Mouse (Mus musculus) megakaryocyte, adult 5-6 weeks (primary cell): ENCODE data around the gene Gcnt1. TPM values are rescaled to one million over a fixed set of nuclear protein-coding genes. Genes with fewer than 3 reads are reported as not detected.

Experiments used
- ATAC-seq: 2 replicates; pipeline ENCODE4 v1.8.0; 2016; ENCODE audit warnings: mild to moderate bottlenecking, inconsistent platforms; ENCODE audit not compliant: poor library complexity, severe bottlenecking
- total RNA-seq, 2 experiments: library from RNA; stranded (forward) in 1 of 2; stranded (reverse) in 1 of 2; fragments of 153-499, 151-499 nt in 1 of 2; fragments of 221-1000, 200-1000 nt in 1 of 2; gene quantifications; 2 replicates each; pipeline versions ENCODE4 v1.2.3 to v1.2.4; 2015 to 2017

Gcnt1 gene
- total RNA-seq, 2 experiments from 2014 or later = 46.8 to 51.0 TPM

GRCm38 (mm10) chr19:17328916-17329315 lies 43.7 kb downstream of the Gcnt1 start:
- ATAC-seq = no peak

DNA sequence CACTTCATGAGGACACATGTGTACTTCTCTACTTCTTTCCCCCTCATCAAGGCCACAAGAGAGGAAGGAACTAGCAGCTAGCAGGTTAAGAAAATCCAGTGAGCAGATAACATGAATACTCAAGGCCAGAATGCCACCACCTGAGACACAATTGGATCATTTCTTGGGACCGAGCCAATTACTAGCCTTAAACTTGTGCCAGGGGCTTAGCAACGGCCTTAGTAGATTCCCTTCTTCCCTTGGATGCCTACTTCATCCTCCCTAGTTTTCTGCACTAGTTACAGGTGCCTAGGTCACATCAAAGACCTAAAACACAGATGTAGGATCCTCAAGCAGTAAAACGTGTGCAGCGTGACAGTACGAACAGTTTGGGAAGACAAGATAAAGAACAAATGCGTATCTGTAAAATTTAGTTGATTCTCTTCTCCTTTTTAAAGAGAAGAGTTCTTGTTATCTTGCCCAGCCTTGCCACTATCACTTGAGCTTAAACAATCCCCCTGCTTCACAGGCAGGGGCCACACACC lies 44.7 kb downstream of the Gcnt1 start:
- ATAC-seq = no peak

DNA sequence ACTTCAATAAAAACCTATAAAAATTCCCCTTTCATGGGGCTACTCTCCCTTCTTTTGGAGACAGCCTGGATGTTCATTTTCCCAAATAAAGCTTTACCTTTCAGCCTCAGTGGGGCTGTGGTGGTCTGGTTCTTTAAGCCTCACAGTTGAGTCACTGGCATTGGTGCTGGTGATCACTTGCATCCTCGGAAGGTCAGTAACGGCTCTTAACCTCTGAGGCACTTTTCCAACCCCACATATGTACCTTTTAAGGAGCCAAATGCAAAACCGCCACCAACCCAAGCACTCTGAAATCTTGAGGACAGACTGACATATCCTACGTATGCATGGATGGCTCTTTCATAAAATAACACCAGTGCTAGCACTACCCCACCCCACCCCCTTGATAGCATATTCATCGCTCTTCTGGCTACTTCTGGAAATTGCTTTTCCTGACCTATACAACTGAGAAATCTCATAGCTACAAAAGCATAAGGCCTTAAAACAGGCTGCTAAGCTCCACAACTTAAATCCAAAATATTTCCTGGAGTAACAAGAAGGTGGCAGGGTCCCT lies 48.9 kb downstream of the Gcnt1 start:
- ATAC-seq = no peak

DNA sequence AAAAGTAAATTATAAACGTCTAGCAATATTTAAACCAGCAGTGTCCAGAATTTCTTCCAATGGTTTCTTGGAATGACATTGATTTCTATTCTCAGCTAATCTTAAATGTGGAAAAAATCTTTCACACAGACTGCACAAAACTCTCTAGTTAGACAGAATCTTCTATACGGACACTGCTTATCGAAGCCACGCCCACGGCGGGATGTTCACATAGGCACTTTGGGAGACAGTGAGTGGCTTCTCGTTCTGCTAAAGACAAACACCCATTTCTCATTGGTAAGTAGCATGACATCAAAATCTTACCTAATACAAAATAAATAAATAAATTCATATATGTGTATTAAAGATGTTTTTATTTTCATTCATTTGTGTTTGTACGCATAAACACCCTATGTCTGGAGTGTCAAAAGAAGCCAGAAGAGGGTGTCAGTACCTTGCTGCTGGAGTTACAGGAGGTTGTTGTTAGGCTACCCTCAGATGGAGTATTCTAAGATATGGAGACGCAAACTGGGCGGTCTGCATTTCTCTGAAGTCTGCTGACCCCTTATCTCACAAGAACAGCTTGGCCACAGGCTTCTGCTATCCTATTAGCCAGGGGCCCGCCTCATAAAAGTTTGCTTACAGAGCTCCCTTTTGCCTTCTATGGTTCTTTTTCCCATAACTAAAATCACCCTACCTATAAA lies 49.5 kb downstream of the Gcnt1 start:
- peak; percentile 25; the same call in 1 of the 2 replicates for ATAC-seq

- peak; percentile 89 for ATAC-seq
These were observed 52.9 kb downstream of the Gcnt1 start for GRCm38 (mm10) chr19:17319770-17320169.

DNA sequence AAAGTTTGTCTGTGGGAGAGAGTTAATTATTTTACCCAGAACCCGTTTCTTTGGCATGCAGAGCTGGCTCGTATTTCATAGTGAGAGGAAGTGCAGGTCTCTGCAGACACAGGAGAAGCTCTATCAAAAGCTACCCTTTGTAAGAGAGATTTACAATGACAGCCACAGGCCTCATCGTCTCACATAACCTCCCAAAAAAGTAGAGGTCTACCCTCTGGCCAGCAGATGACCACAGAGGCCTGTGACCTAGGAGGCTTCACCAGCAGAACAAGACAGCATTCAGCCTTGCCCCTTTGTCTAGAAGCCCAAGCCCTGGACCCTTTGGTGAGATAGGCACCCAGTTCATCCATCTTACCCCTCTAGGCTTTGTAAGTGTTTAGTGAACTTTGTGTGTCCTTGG lies 53.9 kb downstream of the Gcnt1 start:
- ATAC-seq = no peak

DNA sequence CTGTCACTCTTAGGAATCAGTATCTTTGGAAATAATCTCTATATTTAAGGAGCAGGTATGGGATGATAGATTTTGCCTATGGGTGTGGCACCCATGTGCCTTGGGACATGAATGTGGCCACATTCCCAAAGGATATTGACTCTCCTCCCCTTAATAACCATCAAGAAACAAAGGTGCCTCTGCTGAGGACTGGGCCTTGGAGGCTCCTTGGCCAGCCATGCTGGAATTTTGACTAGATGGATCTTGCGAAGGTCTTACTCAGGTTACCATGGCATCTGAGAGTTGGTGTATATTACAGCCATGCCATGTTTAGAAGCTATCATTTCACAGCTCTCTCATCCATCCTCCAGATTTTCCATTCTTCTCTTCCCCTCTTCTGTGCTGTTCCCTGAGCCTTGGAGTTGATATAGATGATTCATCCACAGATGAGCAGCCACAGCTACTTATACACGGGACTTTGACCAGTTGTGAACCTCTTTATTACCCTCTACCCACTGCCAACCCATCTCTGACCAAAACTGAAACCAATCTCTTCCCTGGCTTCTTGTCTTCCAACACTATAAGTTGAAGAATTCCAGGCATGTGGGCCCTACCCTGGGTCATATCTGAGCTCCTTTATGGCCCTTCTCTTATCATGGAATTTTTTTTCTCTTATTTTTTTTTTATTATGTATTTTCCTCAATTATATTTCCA lies 56.2 kb downstream of the Gcnt1 start:
- no peak for ATAC-seq

- peak; percentile 95 for ATAC-seq
These were observed 58.2 kb downstream of the Gcnt1 start for GRCm38 (mm10) chr19:17314451-17314850.

DNA sequence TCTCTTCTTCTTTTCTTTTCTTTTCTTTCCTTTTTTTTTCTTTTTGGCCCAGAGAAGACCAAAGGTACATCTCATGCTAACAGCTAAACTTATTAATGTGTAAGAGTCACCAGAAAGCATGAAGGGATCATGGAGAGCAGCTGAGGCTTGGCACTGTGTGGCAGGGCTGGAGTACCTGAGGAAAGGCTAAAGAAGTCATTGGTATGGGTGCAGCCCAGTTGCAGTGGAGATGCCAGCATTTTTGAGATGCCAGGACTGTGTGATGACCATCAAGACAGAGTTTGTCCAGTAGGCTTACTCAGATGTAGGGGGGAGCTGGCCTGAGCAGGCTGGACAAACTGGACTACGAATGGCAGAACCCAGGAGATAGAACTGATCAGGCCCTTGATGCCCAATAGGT lies 58.9 kb downstream of the Gcnt1 start:
- ATAC-seq = no peak

GRCm38 (mm10) chr19:17312671-17313180 lies 59.9 kb downstream of the Gcnt1 start:
- ATAC-seq = no peak

DNA sequence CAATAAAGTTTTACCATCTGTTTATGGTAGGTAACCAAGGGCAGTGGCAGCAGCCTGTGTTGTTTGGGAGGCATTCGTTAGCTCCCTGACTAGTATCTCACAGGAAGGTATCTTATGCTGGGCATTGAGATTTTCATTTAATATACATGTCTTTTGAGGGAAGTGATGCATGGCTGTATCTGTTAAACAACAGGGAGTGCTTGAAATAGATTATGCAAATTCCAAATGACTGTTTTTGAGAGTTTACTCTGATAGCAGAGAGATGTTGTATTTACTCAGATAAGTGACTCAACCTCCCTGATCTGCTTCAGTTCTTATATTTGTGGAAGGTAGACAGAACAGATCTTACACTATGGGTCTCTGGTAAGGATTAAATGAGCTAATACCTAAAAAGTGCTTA lies 61.1 kb downstream of the Gcnt1 start:
- no peak for ATAC-seq

- no peak for ATAC-seq
These were observed 61.6 kb downstream of the Gcnt1 start for GRCm38 (mm10) chr19:17311031-17311430.

DNA sequence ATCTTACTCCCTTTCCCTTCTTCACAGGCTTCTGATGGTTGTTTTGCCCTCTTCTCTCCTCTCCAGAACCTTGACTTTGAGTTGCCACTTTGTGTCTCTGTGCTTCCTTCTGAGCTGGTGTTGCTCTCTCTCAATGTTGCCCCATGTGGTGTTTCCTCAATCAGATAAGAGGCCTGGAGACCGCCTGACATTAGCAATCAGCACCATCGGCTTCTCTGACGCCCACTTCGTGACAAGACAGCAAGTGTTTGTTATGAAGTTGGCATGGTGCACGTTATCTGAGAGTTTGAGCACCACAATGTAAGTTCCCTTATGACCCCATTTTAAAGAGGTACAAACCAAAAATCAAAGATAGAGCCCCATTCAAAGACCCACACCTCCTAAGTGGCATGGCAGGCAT lies 76.6 kb downstream of the Gcnt1 start:
- ATAC-seq = peak; percentile 94

- ATAC-seq = peak; percentile 43
These were observed 77.4 kb downstream of the Gcnt1 start for GRCm38 (mm10) chr19:17295211-17295766.

- no peak for ATAC-seq
These were observed 78.5 kb downstream of the Gcnt1 start for GRCm38 (mm10) chr19:17294136-17294535.

- no peak for ATAC-seq
These were observed 83.1 kb downstream of the Gcnt1 start for GRCm38 (mm10) chr19:17289526-17289925.

- no peak for ATAC-seq
These were observed 86.6 kb downstream of the Gcnt1 start for GRCm38 (mm10) chr19:17286004-17286403.

GRCm38 (mm10) chr19:17283317-17283716 lies 89.3 kb downstream of the Gcnt1 start:
- no peak for ATAC-seq

- peak; percentile 94 for ATAC-seq
These were observed 94.1 kb downstream of the Gcnt1 start for GRCm38 (mm10) chr19:17278381-17279051.
